Mouse (Mus musculus): ENCODE measurements around the gene Vps35l.
A peak's percentile ranks its signal among the peaks of the same experiment; 100 is the strongest.

DNA sequence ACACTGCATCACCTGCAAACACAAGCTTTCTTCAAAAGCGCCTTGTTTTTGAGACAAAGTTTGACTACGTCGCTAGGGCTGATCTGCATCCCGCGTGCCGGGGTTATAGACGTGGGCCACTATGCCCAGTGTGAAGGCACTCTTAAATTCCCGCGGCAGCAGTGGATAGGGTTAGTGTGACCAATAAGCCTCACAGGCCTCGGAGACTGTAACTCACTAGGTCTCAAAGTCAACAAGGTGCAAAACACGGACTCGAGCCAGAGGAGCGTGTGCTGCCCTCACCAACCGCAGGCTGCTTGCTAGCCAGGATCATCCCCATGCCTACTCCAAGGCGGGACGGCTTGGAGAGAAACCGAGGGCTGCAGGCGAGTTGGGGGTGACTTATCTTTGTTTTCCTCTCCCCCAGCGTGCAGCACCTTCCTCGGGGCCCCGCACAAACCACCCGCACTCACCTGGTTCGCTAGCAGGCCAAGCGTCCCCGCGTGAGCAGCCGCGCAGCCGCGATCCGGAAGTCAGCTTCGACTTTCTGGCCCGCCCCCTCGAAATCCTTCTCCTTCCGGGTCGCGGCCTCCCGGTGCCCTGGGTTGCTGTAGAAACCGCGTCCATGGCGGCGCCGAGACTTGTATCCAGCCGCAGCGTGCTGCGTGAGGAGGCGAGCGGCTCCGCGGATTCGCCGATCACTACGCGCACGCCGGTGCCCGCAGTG is 115.3 kb downstream of the Vps35l start, which contains the start of gene Iqck:
- TF ChIP-seq POLR2A (IDR thresholded peaks at IDR 0.05; ENCODE audit: low read depth, low read length) (peak; percentile 45), CTCF (conservative IDR thresholded peaks at IDR 0.05; ENCODE audit: insufficient read depth, insufficient read length, low read depth, low read length) (0 out of 2 replicates have a peak, but pooled peaks have one; percentile 2)

Data from kidney, adult 2 months (tissue).